Mouse (Mus musculus): ENCODE results near the gene Csmd2. TPM values are rescaled to one million over a fixed set of nuclear protein-coding genes. Genes with fewer than 3 reads are reported as not detected.

The Csmd2 gene
- polyA plus RNA-seq, 1 experiment = 13.4 TPM

DNA sequence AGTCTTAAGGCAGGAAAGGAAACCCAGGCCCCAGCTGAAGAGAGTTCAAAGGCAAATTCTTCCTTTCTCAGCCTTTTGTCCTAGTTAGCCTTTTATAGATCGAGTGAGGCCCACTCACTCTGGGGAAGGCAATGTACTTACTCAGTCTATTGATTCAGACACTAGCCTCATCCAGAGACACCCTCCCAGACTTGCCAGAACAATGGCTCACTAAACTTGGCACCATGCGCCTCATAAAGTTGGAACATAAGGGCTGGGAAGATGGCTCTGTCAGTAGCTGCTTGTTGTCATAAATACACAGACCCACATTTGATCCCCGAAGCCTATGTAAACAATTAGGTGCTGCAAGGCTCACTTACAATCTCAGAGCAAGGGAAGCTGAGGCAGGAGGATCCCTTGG lies 104.3 kb downstream of the Csmd2 start:
- no peak overlapping the region for H3K27ac ChIP-seq (ENCODE audit: insufficient read depth, low read length)
- 67% methylated on average over 3 of the region's 3 CpGs for WGBS
- H3K27me3 ChIP-seq (ENCODE audit: control insufficient read depth, insufficient read depth, low read length) = no peaks in the 10 kb centered on the region
- DNase-seq = no peak
- peaks cover 5% of the 10 kb centered on the region for H3K4me1 ChIP-seq (ENCODE audit: control insufficient read depth, insufficient read depth, low read length)
- TF ChIP-seq POLR2A (IDR thresholded peaks at IDR 0.05; ENCODE audit: borderline replicate concordance, insufficient read depth, low read length) (no peak), CTCF (IDR thresholded peaks at IDR 0.05; ENCODE audit: borderline replicate concordance, insufficient read depth, low read depth, low read length) (no peak)
- H3K4me3 ChIP-seq (replicated peaks; ENCODE audit: insufficient read depth, low read depth, low read length) = no peak overlapping the region

DNA sequence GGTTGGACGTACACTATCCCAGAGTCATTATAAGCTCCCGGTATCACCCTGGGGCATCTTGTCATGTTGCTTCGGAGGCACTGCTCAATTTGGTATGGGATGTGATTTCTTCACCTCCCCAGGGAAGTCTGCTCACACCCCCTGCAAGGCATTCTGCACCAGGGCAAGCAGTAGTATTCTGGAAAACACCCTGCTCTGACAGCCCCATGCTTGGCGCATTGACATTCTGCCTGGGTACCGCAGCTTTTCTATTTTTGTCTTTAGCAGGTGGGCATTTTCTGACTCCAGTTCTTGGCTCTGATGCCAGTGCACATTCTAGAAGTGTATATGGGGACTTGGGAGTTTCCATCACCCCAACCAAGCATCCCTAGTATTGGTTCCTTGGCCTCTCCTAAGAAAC lies 111.9 kb downstream of the Csmd2 start:
- Histone ChIP-seq H3K4me1 (ENCODE audit: control insufficient read depth, insufficient read depth, low read length) (peaks cover 11% of the 10 kb centered on the region; the same call in 1 of the 2 replicates), H3K4me3 (replicated peaks; ENCODE audit: insufficient read depth, low read depth, low read length) (no peak overlapping the region), H3K27me3 (ENCODE audit: control insufficient read depth, insufficient read depth, low read length) (no peaks in the 10 kb centered on the region), H3K27ac (ENCODE audit: insufficient read depth, low read length) (no peak overlapping the region)
- no peak for DNase-seq
- WGBS = 77% methylated on average over 5 of the region's 5 CpGs
- TF ChIP-seq CTCF (IDR thresholded peaks at IDR 0.05; ENCODE audit: borderline replicate concordance, insufficient read depth, low read depth, low read length) (no peak), POLR2A (IDR thresholded peaks at IDR 0.05; ENCODE audit: borderline replicate concordance, insufficient read depth, low read length) (no peak)

DNA sequence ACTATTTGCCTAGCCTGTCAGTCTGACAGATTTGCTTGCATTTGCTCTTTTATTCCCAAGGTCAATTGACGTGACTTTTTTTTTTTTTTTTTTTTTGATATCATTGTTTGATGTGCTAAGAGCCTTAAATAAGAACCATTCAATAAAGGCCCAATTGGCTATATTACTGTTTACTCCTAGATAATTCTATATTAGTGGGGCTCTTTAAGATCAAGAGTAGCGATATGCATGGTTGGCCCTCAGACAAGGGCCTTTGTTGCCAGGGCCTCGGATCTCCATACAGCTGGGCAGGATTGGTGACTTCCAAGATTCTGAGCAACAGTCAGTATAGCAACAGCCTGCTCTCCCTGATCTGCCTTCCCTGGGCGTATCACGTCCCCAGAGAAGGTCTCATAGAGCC lies 112.9 kb downstream of the Csmd2 start:
- TF ChIP-seq CTCF (IDR thresholded peaks at IDR 0.05; ENCODE audit: borderline replicate concordance, insufficient read depth, low read depth, low read length) = no peak
- TF ChIP-seq POLR2A (IDR thresholded peaks at IDR 0.05; ENCODE audit: borderline replicate concordance, insufficient read depth, low read length) = no peak
- no peaks in the 10 kb centered on the region for H3K27me3 ChIP-seq (ENCODE audit: control insufficient read depth, insufficient read depth, low read length)
- H3K4me3 ChIP-seq (replicated peaks; ENCODE audit: insufficient read depth, low read depth, low read length) = no peak overlapping the region
- DNase-seq = no peak
- no peak overlapping the region for H3K27ac ChIP-seq (ENCODE audit: insufficient read depth, low read length)
- WGBS = 81% methylated on average over 5 of the region's 5 CpGs
- H3K4me1 ChIP-seq (ENCODE audit: control insufficient read depth, insufficient read depth, low read length) = peaks cover 11% of the 10 kb centered on the region; the same call in 1 of the 2 replicates

DNA sequence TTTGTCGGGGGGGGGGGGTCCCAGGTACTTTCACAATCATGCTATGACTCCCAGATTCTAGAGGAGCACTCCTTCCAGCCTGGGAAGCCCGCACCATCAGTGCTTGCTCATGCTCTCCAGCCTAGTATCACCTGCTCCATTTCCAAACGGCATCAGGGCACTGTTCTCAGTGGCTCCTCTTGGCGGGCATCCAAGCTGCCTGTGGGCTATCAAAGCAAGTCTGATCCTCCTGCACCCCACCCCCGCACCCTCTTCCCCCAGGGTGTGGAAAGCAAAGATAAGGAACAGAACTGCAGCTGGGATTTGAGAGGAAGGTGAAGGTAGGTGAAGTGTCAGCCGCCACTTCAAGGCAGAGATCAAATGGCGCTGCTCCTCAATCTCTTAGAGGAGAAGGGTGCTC lies 128.7 kb downstream of the Csmd2 start:
- DNase-seq = peak in 1 of 2 experiments; percentile 21
- WGBS = 72% methylated on average over 7 of the region's 7 CpGs
- Histone ChIP-seq H3K4me1 (ENCODE audit: control insufficient read depth, insufficient read depth, low read length) (no peaks in the 10 kb centered on the region; the same call in 1 of the 2 replicates), H3K27me3 (ENCODE audit: control insufficient read depth, insufficient read depth, low read length) (no peaks in the 10 kb centered on the region), H3K27ac (ENCODE audit: insufficient read depth, low read length) (no peak overlapping the region), H3K4me3 (replicated peaks; ENCODE audit: insufficient read depth, low read depth, low read length) (no peak overlapping the region)
- no peak for TF ChIP-seq CTCF (IDR thresholded peaks at IDR 0.05; ENCODE audit: borderline replicate concordance, insufficient read depth, low read depth, low read length)
- no peak for TF ChIP-seq POLR2A (IDR thresholded peaks at IDR 0.05; ENCODE audit: borderline replicate concordance, insufficient read depth, low read length)

DNA sequence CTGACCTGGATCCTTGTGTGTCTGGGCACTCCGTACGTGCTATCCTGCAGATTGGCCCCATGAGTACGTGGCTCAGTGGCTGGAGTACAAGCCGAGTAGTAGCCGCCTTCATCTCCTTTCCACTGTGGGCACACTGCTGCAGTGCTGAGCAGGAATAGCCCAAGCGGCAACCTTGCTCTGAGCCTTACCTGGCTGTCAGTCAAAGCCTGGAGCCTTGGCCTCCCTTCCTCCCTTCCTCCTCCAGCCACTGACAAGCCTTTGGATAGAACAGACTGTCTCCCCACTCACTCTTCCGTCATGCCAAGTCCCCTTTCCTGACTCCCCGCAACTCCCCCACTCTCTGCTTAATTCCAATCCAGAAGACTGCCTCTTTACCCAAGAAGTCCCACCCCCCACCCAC lies 135.6 kb downstream of the Csmd2 start:
- 50% methylated on average over 8 of the region's 8 CpGs for WGBS
- TF ChIP-seq POLR2A (IDR thresholded peaks at IDR 0.05; ENCODE audit: borderline replicate concordance, insufficient read depth, low read length) (no peak), CTCF (IDR thresholded peaks at IDR 0.05; ENCODE audit: borderline replicate concordance, insufficient read depth, low read depth, low read length) (no peak)
- no peak overlapping the region for H3K27ac ChIP-seq (ENCODE audit: insufficient read depth, low read length)
- H3K4me1 ChIP-seq (ENCODE audit: control insufficient read depth, insufficient read depth, low read length) = no peaks in the 10 kb centered on the region; the same call in 1 of the 2 replicates
- H3K27me3 ChIP-seq (ENCODE audit: control insufficient read depth, insufficient read depth, low read length) = no peaks in the 10 kb centered on the region
- DNase-seq = no peak
- no peak overlapping the region for H3K4me3 ChIP-seq (replicated peaks; ENCODE audit: insufficient read depth, low read depth, low read length)

DNA sequence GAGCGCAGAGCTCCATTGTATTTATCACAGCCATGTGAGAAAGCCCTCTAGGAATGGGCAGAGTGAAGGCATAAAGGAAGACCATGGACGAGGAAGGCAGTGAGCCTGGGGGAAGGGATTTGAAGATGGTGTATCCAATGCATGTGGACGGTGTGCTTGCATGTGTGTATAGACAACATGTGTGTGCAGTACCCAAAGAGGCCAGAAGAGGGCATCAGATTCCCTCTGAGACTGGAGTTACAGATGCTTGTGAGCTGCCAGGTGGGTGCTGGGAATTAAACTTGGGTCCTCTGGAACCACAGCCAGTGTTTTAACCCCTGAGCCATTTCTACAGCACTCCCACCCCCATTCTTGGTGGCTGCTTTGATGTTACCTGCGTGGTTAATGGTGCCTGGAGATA lies 137.1 kb downstream of the Csmd2 start:
- no peaks in the 10 kb centered on the region for H3K4me1 ChIP-seq (ENCODE audit: control insufficient read depth, insufficient read depth, low read length)
- TF ChIP-seq CTCF (IDR thresholded peaks at IDR 0.05; ENCODE audit: borderline replicate concordance, insufficient read depth, low read depth, low read length) (no peak), POLR2A (IDR thresholded peaks at IDR 0.05; ENCODE audit: borderline replicate concordance, insufficient read depth, low read length) (no peak)
- WGBS = 95% methylated on average over 4 of the region's 4 CpGs
- H3K4me3 ChIP-seq (replicated peaks; ENCODE audit: insufficient read depth, low read depth, low read length) = no peak overlapping the region
- no peak for DNase-seq
- H3K27me3 ChIP-seq (ENCODE audit: control insufficient read depth, insufficient read depth, low read length) = no peaks in the 10 kb centered on the region
- no peak overlapping the region for H3K27ac ChIP-seq (ENCODE audit: insufficient read depth, low read length)

DNA sequence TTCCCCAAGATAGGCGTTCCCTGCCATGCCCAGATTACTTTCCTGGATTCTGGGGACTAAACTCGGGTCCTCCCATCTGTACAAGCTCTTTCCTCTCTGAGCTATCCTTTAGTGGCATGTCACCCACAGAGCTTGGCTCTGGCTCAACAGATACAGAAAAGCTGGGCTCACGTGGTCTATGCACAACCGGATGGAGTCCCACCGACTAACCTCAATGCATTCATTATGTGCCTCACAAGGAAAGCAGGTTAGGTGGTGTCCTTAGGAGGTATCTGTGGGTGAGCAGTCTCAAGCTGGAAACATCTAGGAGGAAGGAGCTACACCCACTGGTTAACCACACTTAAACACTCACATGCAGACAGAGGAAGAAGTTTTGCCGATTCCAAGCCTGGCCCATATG lies 140.9 kb downstream of the Csmd2 start:
- WGBS = 65% methylated on average over 6 of the region's 6 CpGs
- no peak for TF ChIP-seq POLR2A (IDR thresholded peaks at IDR 0.05; ENCODE audit: borderline replicate concordance, insufficient read depth, low read length)
- no peak for TF ChIP-seq CTCF (IDR thresholded peaks at IDR 0.05; ENCODE audit: borderline replicate concordance, insufficient read depth, low read depth, low read length)
- no peak overlapping the region for H3K27ac ChIP-seq (ENCODE audit: insufficient read depth, low read length)
- DNase-seq = no peak
- H3K4me1 ChIP-seq (ENCODE audit: control insufficient read depth, insufficient read depth, low read length) = peaks cover 13% of the 10 kb centered on the region
- H3K27me3 ChIP-seq (ENCODE audit: control insufficient read depth, insufficient read depth, low read length) = no peaks in the 10 kb centered on the region
- H3K4me3 ChIP-seq (replicated peaks; ENCODE audit: insufficient read depth, low read depth, low read length) = no peak overlapping the region

DNA sequence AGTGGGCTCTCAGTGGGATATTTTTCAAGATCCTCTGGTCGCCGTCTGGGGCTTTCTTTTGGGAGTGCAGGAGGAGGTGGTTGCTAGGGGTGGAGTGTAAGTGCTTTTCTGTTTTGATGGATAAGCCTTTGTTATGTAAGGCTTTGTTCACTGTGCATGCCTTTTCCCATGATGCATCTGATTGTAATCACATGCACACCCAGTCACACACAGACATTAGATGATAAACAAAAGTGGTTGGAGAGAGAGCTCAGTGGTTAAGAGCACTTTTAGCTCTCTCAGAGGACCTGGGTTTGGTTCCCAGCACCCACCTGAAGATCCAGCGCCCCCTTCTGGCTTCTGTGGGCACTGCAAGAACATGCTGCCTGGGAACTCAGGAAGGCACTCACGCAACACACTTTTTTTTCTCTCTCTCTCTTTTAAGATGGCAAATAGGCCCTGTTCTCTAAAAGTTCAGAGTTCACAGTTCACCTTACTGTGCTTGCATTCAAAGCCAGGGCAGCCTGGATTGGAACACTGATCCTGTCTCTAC lies 143.0 kb downstream of the Csmd2 start:
- 0 out of 2 replicates have a peak, but pooled peaks have one; percentile 4 for TF ChIP-seq CTCF (IDR thresholded peaks at IDR 0.05; ENCODE audit: borderline replicate concordance, insufficient read depth, low read depth, low read length)
- TF ChIP-seq POLR2A (IDR thresholded peaks at IDR 0.05; ENCODE audit: borderline replicate concordance, insufficient read depth, low read length) = no peak
- Histone ChIP-seq H3K27me3 (ENCODE audit: control insufficient read depth, insufficient read depth, low read length) (no peaks in the 10 kb centered on the region), H3K4me1 (ENCODE audit: control insufficient read depth, insufficient read depth, low read length) (peaks cover 19% of the 10 kb centered on the region), H3K27ac (ENCODE audit: insufficient read depth, low read length) (no peak overlapping the region), H3K4me3 (replicated peaks; ENCODE audit: insufficient read depth, low read depth, low read length) (no peak overlapping the region)
- WGBS = 84% methylated on average over 4 of the region's 4 CpGs
- no peak for DNase-seq
